Mouse (Mus musculus) bone marrow macrophage, adult 2 months (primary cell): ENCODE data around the gene Nav1.

ENCODE experiments used
- CTCF ChIP-seq: IDR thresholded peaks from 2 replicates; pipeline ENCODE4 v1.5.1; 2012; ENCODE audit warnings: low read depth, mild to moderate bottlenecking, low read length, moderate library complexity
- POLR2A ChIP-seq: IDR thresholded peaks from 2 replicates; pipeline ENCODE4 v1.6.1; 2012; ENCODE audit warnings: mild to moderate bottlenecking, low read depth, low read length, borderline replicate concordance

- TF ChIP-seq CTCF (no peak), POLR2A (no peak)
These were observed 184.3 kb downstream of the Nav1 start for GRCm38 (mm10) chr1:135422772-135423171.
